Mouse (Mus musculus) gastrocnemius, postnatal 10 days (tissue): Measurements from ENCODE around the gene Olfr987. TPM values are rescaled to one million over a fixed set of nuclear protein-coding genes. Genes with fewer than 3 reads are reported as not detected.
"Not testable (repeated sequence)": the region's sequence is repeated elsewhere in the genome, so short reads cannot be mapped to it uniquely, and the experiment has no call there.

Experiments
- DNase-seq: peaks from one replicate; pipeline ENCODE4 v3.0.0; 2021; ENCODE audit warnings: mixed read lengths
- long read RNA-seq, 2 experiments: library from polyadenylated mRNA; stranded (forward); transcript quantifications; one replicate each; pipeline ENCODE4 v2.0.0; 2021
- total RNA-seq, 2 experiments: library from RNA; stranded (reverse); gene quantifications; 2 replicates each; pipeline ENCODE4 v1.2.3; 2021

Gene Olfr987
- total RNA-seq: not detected
- long read RNA-seq, experiment 1: 0 reads
- long read RNA-seq, experiment 2: 0 reads

DNA sequence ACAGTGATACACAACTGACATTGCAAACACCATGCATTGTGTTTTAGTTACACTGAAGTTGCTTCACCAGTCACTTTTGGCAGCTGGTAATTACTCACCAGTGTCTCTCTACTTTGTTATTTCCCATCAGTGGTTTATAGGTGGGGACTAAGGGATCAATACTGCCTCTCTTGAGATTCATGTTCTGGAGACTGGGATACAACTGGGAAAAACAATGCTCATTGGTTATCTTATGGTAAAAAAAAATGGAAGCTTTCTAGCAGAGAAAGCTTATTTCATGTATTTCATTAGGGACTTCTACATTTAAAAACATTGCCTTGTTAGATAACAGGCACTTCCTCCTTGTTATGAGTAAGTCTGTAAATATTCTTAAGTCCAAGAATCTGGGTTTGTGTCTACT lies at the start of gene Olfr987:
Olfr987 (minus strand) TSS at position 101 of the 400 bp plus-strand sequence.
- DNase-seq: not testable (repeated sequence)

DNA sequence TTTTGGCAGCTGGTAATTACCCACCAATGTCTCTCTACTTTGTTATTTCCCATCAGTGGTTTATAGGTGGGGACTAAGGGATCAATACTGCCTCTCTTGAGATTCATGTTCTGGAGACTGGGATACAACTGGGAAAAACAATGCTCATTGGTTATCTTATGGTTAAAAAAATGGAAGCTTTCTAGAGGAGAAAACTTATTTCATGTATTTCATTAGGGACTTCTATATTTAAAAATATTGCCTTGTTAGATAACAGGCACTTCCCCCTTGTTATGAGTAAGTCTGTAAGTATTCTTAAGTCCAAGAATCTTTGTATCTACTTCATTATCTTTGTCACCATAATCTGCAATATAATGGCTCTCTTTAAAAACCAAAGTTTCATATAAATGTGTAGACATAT lies 24.0 kb upstream of the Olfr987 start, which contains the start of gene Olfr988:
Olfr988 (minus strand) TSS at position 101 of the 400 bp plus-strand sequence.
- DNase-seq: not testable (repeated sequence)

DNA sequence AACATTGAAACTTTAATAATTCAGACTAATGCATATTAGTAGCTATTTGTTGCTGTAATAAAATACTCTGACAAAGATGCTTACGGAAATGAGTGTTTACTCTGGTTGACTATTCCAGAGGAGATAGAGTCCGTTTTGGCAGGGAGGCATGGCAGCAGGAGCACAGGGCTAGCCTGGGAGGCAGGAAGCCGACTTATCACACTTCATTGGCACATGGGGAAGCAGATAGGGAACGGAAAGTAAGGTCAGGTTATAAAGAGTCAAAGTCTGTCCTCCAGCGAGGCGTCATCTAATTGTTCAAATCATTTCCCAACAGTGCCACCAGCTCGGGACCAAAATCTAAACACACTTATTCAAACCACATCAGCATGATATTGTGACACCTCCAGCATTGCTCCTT lies 857 bp upstream of the Olfr987 start:
- no peak for DNase-seq

DNA sequence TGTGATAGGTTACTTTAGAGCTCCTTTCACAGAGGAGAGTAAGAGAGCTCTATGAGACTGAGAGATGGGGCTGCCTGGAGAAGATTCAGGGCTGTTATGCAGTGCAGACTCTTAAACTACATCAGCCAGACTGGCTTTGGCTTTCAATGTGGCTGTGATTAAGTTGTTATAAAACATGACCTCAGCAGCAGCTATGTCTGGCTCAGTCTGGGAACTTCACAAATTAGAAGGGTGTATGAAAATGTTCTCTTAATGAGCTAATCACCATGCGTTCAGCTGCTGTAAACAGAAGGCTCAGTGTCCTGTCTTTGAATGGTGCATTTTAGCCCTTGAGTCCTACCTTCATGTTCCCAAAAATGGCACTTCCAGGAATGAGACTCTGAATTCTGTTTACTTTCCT lies 20.0 kb downstream of the Olfr987 start:
- no peak for DNase-seq

DNA sequence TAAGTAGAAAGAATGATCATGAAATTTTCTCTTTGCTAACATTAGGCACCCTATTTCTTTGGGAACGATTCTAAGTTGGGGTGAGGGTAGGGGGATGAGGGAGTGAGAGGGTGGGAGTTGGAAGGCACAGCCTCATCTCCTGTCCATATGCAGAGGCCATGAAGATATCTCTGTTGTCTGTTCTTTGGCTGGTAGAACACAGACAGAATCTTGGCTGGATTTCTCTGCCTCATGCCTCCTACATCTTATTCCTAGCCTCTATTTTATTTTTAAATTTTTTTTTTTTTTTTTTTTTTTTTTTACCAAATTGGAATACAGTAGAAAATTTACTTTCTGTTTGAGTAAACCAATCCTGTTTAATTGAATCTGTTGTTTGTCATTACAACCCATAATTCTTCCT lies 53.7 kb downstream of the Olfr987 start:
- DNase-seq: no peak

DNA sequence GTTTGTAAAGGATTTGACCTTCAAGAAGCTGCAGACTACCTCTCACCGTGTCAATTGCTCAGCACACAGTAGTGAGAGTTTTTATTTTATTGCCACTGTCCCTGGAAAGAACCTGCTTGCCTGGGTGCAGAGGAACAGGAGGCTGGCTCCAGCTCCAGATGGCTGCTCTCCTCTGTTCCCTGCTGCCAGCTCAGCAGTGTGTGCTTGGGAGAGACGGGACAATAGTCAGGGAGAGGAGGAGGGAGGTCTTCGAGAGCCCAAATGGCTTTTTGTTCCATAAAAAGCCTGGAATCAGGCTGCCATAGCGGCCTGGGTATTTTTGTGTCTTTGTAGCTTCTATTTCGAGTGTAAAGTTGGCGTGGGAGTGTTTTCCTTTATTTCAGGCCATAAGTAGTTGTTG lies 54.5 kb downstream of the Olfr987 start:
- DNase-seq: no peak

DNA sequence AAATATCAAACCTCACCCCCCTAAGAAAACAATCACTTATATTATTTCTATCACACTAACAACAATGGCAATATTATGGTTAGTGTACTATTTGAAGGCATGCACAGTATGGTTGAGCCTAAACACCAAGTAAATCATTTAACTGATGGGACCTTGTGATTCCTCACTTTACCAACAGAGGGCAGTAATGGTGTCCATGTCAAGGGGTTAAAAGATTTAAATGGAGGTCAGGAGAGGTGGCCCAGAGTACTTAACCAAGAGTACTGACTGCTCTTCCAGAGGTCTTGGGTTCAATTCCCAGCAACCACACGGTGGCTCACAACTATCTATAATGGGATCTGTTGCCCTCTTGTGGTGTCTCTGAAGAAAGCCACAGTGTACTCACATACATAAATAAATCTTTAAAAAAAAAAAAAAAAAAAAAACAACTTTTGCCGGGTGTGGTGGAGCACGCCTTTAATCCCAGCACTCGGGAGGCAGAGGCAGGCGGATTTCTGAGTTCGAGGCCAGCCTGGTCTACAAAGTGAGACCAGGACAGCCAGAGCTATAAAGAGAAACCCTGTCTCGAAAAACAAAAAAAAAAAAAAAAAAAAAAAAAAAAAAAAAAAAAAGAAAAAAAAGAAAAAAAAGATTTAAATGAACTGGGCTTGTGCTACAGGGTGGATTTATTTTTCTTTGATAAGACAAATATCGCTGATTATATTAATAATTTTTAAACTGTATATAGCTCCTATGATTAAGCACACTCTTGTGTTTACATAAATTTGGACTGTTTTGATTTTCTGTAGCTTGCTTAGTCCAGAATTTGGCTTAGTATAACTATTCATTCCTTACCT lies 55.3 kb downstream of the Olfr987 start:
- no peak for DNase-seq

DNA sequence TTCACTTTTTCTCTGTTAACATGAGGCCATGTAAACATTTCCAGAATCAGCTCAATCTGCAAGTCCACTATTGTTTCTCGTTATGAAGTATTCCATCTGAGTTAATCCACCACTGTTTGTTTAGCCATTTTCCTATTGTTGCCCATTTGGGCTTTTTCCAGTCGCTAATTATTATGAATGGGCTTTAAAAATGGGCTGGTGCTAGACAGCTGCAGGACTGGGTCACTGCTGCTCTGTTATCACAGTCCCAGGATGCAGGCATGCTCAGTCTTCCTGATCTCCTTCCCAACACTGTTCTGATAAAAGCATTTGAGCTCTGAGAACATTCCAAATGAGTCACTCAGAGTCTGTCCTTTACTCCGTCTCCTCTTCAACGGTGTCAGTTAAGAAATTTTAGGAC lies 58.1 kb downstream of the Olfr987 start:
- no peak for DNase-seq

Other genes with a start within 250 kb of the Olfr987 start
- 10 to 100 TPM; 67.2 to 88.4 TPM for gene Aplnr, start 203.1 kb downstream of the Olfr987 start, total RNA-seq
- 1 to 10 TPM; 5.9 to 6.8 TPM for gene Lrrc55, start 142.1 kb downstream of the Olfr987 start, total RNA-seq
- gene Olfr988, start 23.9 kb upstream of the Olfr987 start, total RNA-seq: not detected
- gene Olfr992, start 70.2 kb upstream of the Olfr987 start, total RNA-seq: not detected
- not detected for gene Olfr993, start 75.6 kb upstream of the Olfr987 start, total RNA-seq
- not detected for gene Olfr994, start 97.1 kb upstream of the Olfr987 start, total RNA-seq
- gene Olfr995, start 104.3 kb upstream of the Olfr987 start, total RNA-seq: not detected
- not detected for gene 4833423E24Rik, start 179.7 kb upstream of the Olfr987 start, total RNA-seq
- not detected for gene Olfr996, start 239.9 kb upstream of the Olfr987 start, total RNA-seq
- not detected for gene Olfr998, start 249.6 kb upstream of the Olfr987 start, total RNA-seq